Mouse (Mus musculus) forebrain, embryonic 14.5 days (tissue): ENCODE measurements around the gene Calcrl. TPM values are rescaled to one million over a fixed set of nuclear protein-coding genes. Genes with fewer than 3 reads are reported as not detected.
A peak's percentile ranks its signal among the peaks of the same experiment; 100 is the strongest.

Source experiments
- ATAC-seq: fragments of 200-750 bp; cut with Nextera tagmentation; 2 replicates; pipeline ENCODE4 v1.8.0; 2017; ENCODE audit warnings: mild to moderate bottlenecking, moderate library complexity
- DNase-seq: peaks from one replicate; pipeline ENCODE4 v3.0.0-alpha.2; 2015; ENCODE audit warnings: low spot score
- H3K27ac ChIP-seq: fragments of 300-500 bp; sonication (generic); 2 replicates; pipeline ENCODE4 v1.5.1; 2014; ENCODE audit warnings: low read depth, mild to moderate bottlenecking, control low read depth, low read length, moderate library complexity
- H3K27me3 ChIP-seq: fragments of 300-500 bp; sonication (generic); replicated peaks from 2 replicates; pipeline ENCODE4 v1.6.1; 2014; ENCODE audit warnings: low read length, control low read depth, mixed read lengths; ENCODE audit not compliant: control insufficient read depth, insufficient read depth
- H3K36me3 ChIP-seq: fragments of 300-500 bp; sonication (generic); 2 replicates; pipeline ENCODE4 v1.6.1; 2014; ENCODE audit warnings: low read length, control low read depth; ENCODE audit not compliant: control insufficient read depth, insufficient read depth
- H3K4me1 ChIP-seq: fragments of 300-500 bp; sonication (generic); 2 replicates; pipeline ENCODE4 v1.6.1; 2014; ENCODE audit warnings: antibody characterized with exemption, low read length, control low read depth; ENCODE audit not compliant: control insufficient read depth, insufficient read depth
- H3K4me2 ChIP-seq: fragments of 300-500 bp; sonication (generic); 2 replicates; pipeline ENCODE4 v1.6.1; 2014; ENCODE audit warnings: mild to moderate bottlenecking, control low read depth, low read length
- H3K4me3 ChIP-seq: fragments of 300-500 bp; sonication (generic); 2 replicates; pipeline ENCODE4 v1.5.1; 2014; ENCODE audit warnings: low read depth, low read length, control low read depth
- H3K9ac ChIP-seq: fragments of 300-500 bp; sonication (generic); 2 replicates; pipeline ENCODE4 v1.6.1; 2014; ENCODE audit warnings: mild to moderate bottlenecking, low read length, control low read depth, moderate library complexity
- H3K9me3 ChIP-seq: fragments of 300-500 bp; sonication (generic); replicated peaks from 2 replicates; pipeline ENCODE4 v1.6.1; 2016; ENCODE audit warnings: low read length, control low read depth, mixed read lengths; ENCODE audit not compliant: control insufficient read depth
- WGBS: fragments of 180-500 bp; shearing (Covaris S2); extraction: QIAGEN DNeasy Blood & Tissue Kit; methylation state at CpG from one replicate; pipeline ENCODE4 v1.1.7; 2014; 5-methylcytosine and 5-hydroxymethylcytosine counted together
- polyA plus RNA-seq: library from polyadenylated mRNA; unstranded; fragments of >200 nt; fragmentation: Nextera tagmentation; extraction: Ambion mirVana; gene quantifications from 2 replicates; pipeline ENCODE4 v1.2.1, GENCODE M21; 2014

Gene Calcrl
- polyA plus RNA-seq, 1 experiment from 2014 or later = 6.5 TPM

GRCm38 (mm10) chr2:84454551-84455235, 29.5 kb upstream of the Calcrl start:
- Histone ChIP-seq H3K27me3 (no peaks in the 10 kb centered on the region), H3K9me3 (no peaks in the 10 kb centered on the region), H3K4me3 (no peak overlapping the region), H3K36me3 (no peaks in the 10 kb centered on the region), H3K27ac (no peak overlapping the region), H3K9ac (no peak overlapping the region), H3K4me2 (no peak overlapping the region), H3K4me1 (no peaks in the 10 kb centered on the region)
- WGBS = 62% methylated on average over 10 of the region's 10 CpGs
- DNase-seq = no peak
- ATAC-seq = peak; percentile 32; the same call in 1 of the 2 replicates

- 18% methylated on average over 5 of the region's 5 CpGs for WGBS
- ATAC-seq (peak; percentile 76), DNase-seq (peak; percentile 87)
- no peaks in the 10 kb centered on the region for H3K27me3 ChIP-seq
- no peaks in the 10 kb centered on the region for H3K9me3 ChIP-seq
- no peak overlapping the region for H3K27ac ChIP-seq
- H3K9ac ChIP-seq = no peak overlapping the region
- H3K4me2 ChIP-seq = no peak overlapping the region
- H3K4me1 ChIP-seq = no peaks in the 10 kb centered on the region
- H3K4me3 ChIP-seq = no peak overlapping the region
- H3K36me3 ChIP-seq = no peaks in the 10 kb centered on the region
Measured at GRCm38 (mm10) chr2:84454051-84454450, 28.8 kb upstream of the Calcrl start.

- no peak overlapping the region for H3K27ac ChIP-seq
- no peak for DNase-seq
- no peak overlapping the region for H3K4me3 ChIP-seq
- no peak overlapping the region for H3K4me2 ChIP-seq
- WGBS = 88% methylated on average over 1 of the region's 1 CpGs
- H3K9ac ChIP-seq = no peak overlapping the region
- ATAC-seq = no peak
- H3K27me3 ChIP-seq = no peaks in the 10 kb centered on the region
- H3K36me3 ChIP-seq = no peaks in the 10 kb centered on the region
- no peaks in the 10 kb centered on the region for H3K4me1 ChIP-seq
- H3K9me3 ChIP-seq = no peaks in the 10 kb centered on the region
Measured at GRCm38 (mm10) chr2:84445499-84445898, 20.3 kb upstream of the Calcrl start.

- Histone ChIP-seq H3K9me3 (no peaks in the 10 kb centered on the region), H3K9ac (no peak overlapping the region), H3K4me3 (no peak overlapping the region), H3K36me3 (no peaks in the 10 kb centered on the region), H3K4me2 (no peak overlapping the region), H3K27ac (no peak overlapping the region), H3K27me3 (no peaks in the 10 kb centered on the region), H3K4me1 (no peaks in the 10 kb centered on the region)
- ATAC-seq (no peak), DNase-seq (no peak)
- WGBS = 88% methylated on average over 5 of the region's 5 CpGs
Measured at GRCm38 (mm10) chr2:84441940-84442339, 16.7 kb upstream of the Calcrl start.

- no peak for ATAC-seq
- Histone ChIP-seq H3K9ac (no peak overlapping the region), H3K4me3 (no peak overlapping the region), H3K27me3 (no peaks in the 10 kb centered on the region), H3K36me3 (no peaks in the 10 kb centered on the region), H3K27ac (no peak overlapping the region), H3K4me1 (no peaks in the 10 kb centered on the region), H3K4me2 (no peak overlapping the region), H3K9me3 (no peaks in the 10 kb centered on the region)
- WGBS = 50% methylated on average over 11 of the region's 11 CpGs
- peak; percentile 87 for DNase-seq
Measured at GRCm38 (mm10) chr2:84429724-84430123, 4.5 kb upstream of the Calcrl start.

- Histone ChIP-seq H3K27me3 (no peaks in the 10 kb centered on the region), H3K27ac (no peak overlapping the region), H3K4me2 (no peak overlapping the region), H3K4me1 (no peaks in the 10 kb centered on the region), H3K9me3 (no peaks in the 10 kb centered on the region), H3K4me3 (no peak overlapping the region), H3K36me3 (no peaks in the 10 kb centered on the region), H3K9ac (no peak overlapping the region)
- ATAC-seq (no peak), DNase-seq (no peak)
- 65% methylated on average over 3 of the region's 3 CpGs for WGBS
Measured at GRCm38 (mm10) chr2:84428836-84429235, 3.6 kb upstream of the Calcrl start.

- no peaks in the 10 kb centered on the region for H3K36me3 ChIP-seq
- no peak overlapping the region for H3K4me2 ChIP-seq
- H3K4me3 ChIP-seq = no peak overlapping the region
- H3K27me3 ChIP-seq = no peaks in the 10 kb centered on the region
- H3K4me1 ChIP-seq = no peaks in the 10 kb centered on the region
- H3K9ac ChIP-seq = no peak overlapping the region
- WGBS = 92% methylated on average over 4 of the region's 4 CpGs
- ATAC-seq (no peak), DNase-seq (no peak)
- no peak overlapping the region for H3K27ac ChIP-seq
- no peaks in the 10 kb centered on the region for H3K9me3 ChIP-seq
Measured at GRCm38 (mm10) chr2:84426531-84426930, 1.3 kb upstream of the Calcrl start.

- ATAC-seq = no peak
- DNase-seq = no peak
- H3K27me3 ChIP-seq = no peaks in the 10 kb centered on the region
- no peaks in the 10 kb centered on the region for H3K36me3 ChIP-seq
- H3K9ac ChIP-seq = no peak overlapping the region
- H3K4me2 ChIP-seq = no peak overlapping the region
- H3K27ac ChIP-seq = no peak overlapping the region
- H3K4me3 ChIP-seq = no peak overlapping the region
- H3K4me1 ChIP-seq = no peaks in the 10 kb centered on the region
- WGBS = 73% methylated on average over 4 of the region's 4 CpGs
- H3K9me3 ChIP-seq = no peaks in the 10 kb centered on the region
Measured at GRCm38 (mm10) chr2:84416501-84416900, 8.7 kb downstream of the Calcrl start.

- Histone ChIP-seq H3K36me3 (no peaks in the 10 kb centered on the region), H3K9ac (no peak overlapping the region), H3K4me2 (no peak overlapping the region), H3K9me3 (no peaks in the 10 kb centered on the region), H3K4me3 (no peak overlapping the region), H3K27me3 (no peaks in the 10 kb centered on the region), H3K27ac (no peak overlapping the region), H3K4me1 (no peaks in the 10 kb centered on the region)
- no peak for ATAC-seq
- no peak for DNase-seq
Measured at GRCm38 (mm10) chr2:84409796-84410592, 15.2 kb downstream of the Calcrl start.
